Mouse (Mus musculus): ENCODE results near the gene Fcer1g. TPM values are rescaled to one million over a fixed set of nuclear protein-coding genes. Genes with fewer than 3 reads are reported as not detected.

Gene Fcer1g
- polyA plus RNA-seq (2012; fragmentation: generic; extraction: Trizol), result under 1 TPM in 1 of 2 experiments, not detected in 1; 0.07 TPM

DNA sequence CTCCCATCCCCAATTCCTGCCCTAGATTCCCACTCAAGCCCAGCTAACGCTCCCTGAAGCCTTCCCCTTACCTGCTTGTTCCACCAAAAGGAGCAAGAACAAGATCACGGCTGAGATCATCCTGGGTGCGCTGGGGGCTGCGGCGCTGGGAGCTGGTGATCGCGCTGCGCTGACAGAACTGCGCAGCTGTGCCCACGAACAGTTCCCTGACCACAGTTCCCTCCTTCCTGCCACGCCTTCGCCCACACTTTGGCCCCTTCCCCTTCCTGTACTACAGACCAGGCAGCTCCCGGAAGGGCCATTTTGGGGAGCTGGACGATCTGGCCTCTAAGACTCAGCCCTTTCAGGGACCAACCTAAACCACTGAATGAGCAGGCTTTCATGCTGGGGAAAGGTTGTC lies at the start of gene Fcer1g:
TSS of gene Fcer1g (minus strand) at position 240 of the 400 bp plus-strand sequence.

DNA sequence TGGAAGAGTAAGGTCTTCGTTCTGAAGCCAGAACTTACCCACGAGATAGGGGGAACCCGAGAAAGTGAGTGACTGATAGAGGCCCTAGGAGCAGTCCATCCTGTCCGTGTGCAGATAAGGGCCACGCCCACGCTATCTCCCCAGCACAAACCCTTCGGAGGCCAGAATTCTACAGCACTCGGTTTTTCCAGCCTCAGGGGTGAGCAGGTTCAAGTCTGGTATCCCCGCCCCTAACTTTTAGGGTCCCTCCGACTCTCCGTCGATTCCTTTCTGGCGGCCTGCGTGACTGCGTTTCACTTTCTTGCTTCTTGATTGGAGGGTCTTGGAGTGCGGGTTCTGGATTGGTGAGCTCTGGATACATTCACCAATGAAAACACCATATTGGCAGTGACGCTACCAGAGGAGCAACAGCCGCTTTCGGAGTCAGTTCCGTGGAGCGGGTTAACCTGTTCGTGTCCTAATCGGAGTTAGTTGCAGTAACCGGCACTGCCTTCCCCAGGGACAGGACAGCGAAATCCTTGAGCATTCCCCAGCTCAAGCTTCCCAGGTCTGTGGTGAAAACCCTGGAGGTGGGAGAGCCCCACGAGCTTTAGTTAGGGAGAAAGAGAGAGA lies 46.9 kb upstream of the Fcer1g start, which contains the start of gene Ppox:
TSS of gene Ppox (minus strand) at position 271 of the 612 bp plus-strand sequence.

DNA sequence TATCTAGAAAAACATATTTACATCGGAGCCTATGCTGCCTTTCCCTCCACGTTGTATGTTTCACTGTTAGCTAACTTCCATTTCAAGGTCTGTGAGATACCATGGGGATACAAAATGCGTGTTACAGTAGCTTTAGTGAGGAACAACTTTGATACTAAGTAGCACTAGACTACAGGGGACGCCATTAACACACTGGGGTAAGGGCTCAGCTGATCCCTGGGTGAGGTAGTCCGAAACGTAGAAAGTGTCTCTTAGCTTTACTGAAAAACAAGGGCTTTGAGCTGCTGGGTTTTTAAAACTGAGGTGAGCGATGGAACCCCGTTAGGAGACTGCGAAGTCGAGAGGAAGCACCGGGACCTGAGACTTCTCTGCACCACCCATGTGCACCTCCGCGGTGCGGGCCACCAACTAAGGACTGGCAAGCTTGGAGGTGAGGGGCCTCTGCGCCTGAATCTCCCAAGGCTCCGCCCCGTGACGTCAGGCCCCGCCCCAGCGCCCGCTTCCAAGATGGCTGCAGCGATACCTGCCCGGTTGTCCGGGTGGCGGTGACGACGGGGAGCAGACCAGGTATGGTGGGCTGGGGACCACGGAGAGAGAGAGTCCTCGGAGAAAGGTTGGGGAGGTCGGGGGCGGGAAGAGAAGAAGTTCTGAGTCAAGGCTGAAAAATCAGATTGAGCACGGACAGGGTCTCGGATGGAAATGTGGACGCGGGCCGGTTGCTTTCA lies 35.8 kb upstream of the Fcer1g start, which contains the start of gene B4galt3:
TSS of gene B4galt3 (plus strand) at position 481 of the 725 bp plus-strand sequence.

DNA sequence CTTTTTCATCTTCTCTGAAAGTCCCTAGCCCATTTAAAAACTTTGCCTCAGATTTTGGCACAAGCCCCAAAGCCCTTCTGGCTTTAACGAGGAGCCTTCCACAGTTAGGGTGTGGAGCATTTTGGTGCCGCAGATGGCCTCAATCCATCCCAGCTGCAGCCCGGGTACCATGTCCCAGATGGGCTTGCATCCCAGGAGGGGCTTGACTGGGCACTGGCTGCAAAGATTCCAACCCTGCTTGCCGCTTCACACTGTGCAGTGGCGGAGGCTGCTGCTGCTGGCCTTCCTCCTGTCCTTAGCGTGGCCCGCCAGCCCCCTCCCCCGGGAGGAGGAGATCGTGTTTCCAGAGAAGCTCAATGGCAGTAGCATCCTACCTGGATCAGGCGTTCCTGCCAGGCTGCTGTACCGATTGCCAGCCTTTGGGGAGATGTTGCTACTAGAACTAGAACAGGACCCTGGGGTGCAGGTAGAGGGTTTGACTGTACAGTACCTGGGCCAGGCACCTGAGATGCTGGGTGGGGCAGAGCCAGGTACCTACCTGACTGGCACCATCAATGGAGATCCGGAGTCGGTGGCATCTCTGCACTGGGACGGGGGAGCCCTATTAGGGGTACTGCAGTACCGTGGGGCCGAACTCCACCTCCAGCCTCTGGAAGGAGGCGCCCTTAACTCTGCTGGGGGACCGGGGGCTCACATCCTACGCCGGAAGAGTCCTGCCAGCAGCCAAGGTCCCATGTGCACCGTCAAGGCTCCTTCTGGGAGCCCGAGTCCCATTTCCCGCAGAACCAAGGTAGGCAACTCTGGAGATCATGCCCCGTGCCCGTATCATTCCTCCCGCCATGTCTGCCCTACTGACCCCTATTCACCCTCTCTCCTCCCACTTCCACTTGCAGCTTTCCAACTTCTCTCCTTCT lies 16.8 kb upstream of the Fcer1g start, which contains the start of gene Ndufs2:
TSS of gene Ndufs2 (minus strand) at position 709 of the 914 bp plus-strand sequence.

DNA sequence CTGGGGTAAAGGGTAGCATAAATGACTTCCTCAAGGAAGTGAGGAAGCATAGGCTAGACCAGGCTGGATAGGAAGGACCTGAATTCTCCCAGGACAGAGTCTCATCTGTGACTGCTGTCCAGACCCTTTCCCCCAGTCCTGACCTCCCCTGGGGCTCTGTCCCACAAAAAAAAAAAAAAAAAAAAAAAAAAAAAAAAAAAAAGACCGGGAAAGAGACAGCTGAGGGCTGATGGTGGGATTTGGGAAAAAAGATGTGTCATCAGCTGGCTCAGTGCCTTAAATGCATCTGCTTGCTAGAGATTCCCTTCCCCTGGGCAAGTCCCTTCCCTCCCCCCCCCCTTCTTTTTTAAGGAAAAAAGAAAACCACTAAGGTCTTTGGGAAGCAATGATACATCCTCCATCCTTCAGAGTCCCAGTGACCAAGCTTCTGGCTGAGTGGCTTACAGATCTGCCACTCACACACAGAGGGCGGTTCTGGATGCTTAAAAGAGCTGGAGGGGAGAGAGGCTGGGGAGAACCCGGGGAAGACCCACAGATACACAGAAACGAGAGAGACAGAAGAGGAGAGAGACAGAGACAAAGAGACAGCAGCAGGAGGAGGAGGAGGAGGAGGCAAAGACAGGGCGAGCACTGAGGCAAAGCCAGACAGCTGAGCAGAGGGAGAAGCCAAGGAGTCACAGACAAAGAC lies 15.9 kb upstream of the Fcer1g start, which contains the start of gene Adamts4:
TSS of gene Adamts4 (plus strand) at position 509 of the 688 bp plus-strand sequence.

DNA sequence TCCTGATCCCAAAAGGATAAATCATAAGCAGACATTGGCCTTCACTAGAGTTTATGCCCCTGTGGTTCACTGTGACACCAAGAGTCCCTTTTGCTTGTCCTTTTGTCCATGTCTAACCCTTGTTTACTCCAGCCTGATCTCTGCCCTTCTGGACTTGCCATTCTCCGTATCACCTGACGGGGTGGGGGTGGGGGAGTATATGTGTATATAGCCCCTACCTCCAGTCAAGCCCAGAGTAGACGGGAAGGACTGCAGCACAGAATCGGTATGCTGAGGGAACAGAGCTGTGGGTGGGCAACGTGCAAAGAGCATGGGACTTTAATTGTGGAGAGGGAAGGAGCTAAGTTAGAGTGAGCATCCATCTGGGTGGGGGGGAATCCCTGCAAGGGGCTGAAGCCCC lies 9.3 kb downstream of the Fcer1g start, which contains the start of gene Apoa2:
TSS of gene Apoa2 (plus strand) at position 198 of the 400 bp plus-strand sequence.

DNA sequence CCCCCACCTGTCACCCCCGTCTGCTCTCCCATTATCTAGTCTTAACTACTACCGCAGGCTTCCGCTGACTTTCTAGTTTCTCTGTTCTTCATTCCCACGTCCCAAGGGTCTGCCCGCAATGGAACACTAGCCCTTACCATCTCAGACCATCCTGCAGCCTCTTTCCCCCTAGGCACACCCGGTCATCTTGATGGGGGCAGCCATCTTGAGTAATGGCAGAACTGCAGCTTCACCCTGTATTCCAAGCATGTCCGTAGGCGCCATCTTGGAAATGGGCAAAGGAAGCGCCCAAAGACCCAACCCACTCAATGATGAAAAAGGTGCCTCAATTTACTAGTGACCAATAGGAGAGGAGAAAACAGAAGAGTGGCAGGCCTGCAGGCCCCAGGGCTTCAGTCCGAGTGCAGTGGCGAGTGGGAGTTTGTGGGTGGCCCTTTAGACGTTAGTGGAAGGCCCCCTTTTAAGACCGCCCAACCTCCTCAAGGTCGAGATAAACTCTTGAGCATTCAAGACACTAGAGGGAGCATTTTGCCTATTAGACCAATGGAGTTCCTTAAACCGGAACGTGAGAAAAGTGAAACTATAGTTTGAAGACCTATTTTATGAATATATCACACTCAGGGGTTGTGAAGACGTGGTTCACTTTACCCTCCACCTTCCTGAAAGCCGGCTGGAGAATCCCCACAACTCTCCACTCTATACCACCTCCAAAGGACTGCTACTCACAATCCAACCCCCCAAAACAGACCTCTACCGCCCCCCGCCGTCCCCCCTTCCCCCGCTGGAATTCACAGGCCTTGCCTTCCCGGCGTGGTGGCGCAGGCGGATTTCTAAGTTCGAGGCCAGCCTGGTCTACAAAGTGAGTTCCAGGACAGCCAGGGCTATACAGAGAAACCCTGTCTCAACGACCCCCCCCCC lies 11.7 kb downstream of the Fcer1g start, which contains the start of gene Tomm40l:
TSS of gene Tomm40l (minus strand) at position 277 of the 918 bp plus-strand sequence.

DNA sequence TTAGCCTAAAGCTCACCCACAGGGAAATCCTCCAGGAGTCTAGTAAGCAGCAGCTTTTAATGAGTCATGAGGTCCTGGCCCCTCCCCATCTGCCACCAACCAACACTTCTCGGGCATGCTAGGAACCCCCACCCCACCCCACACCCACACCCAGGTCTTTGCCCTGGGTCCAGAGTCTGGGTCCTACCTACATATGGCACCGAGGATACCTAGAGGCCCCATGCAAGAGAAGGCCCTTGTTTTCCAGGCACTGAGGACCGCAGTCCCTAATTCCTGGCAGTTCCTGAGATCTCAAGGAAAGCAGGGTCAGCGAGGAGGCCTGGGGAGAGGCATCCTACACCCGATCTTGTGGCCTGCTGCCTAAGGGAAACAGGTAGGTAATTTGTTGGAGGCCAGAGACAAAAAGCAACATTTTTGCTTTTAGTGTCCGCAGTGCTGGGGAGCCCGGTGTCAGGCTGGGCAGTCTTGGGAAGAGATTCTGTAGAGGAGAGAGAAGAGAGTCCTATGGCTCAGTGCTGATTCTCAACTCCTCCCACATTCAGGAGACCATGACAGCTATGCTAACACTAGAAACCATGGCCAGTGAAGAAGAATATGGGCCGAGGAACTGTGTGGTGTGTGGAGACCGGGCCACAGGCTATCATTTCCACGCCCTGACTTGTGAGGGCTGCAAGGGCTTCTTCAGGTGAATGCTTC lies 20.2 kb downstream of the Fcer1g start, which contains the start of gene Nr1i3:
TSS of gene Nr1i3 (plus strand) at position 170 of the 696 bp plus-strand sequence.

DNA sequence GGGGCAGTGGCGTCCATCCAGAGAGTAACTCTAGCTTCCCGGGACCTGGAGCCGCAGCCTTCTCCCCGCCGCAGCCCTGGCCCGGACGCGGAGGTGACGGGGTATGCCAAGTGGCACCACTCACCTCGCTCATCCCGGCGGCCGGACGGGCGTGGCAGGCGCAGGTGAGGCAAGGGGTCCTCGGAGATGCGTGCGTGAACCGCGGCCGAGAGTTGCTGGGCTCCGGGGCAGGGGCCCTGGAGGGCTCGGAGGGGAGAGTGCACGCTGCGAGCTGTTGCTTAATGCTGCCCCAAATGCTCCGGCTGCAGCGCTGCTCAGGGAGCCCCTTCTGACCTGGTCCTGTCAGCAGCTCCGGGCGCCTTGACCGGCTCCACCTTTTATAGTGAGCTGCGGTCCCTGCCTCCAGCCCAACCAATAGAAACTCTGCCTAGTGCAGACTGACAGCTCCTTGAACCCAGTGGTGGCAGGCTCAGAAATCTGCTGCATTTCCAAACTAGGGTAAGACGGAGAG lies 38.2 kb downstream of the Fcer1g start, which contains the start of gene Pcp4l1:
TSS of gene Pcp4l1 (minus strand) at position 382 of the 511 bp plus-strand sequence.

Other genes with a start within 250 kb of the Fcer1g start
- 1 to 10 TPM in 1 of 2 experiments, under 1 TPM in 1; 0.23 to 2.7 TPM for gene Fcgr4, start 215.4 kb downstream of the Fcer1g start, polyA plus RNA-seq (2012; fragmentation: generic; extraction: Trizol)
- not detected for gene Fcgr3, start 169.4 kb downstream of the Fcer1g start, polyA plus RNA-seq (2012; fragmentation: generic; extraction: Trizol)
- 1 to 10 TPM in 1 of 2 experiments, under 1 TPM in 1; 0.47 to 2.7 TPM for gene Cfap126, start 120.4 kb downstream of the Fcer1g start, polyA plus RNA-seq (2012; fragmentation: generic; extraction: Trizol)
- 100 to 1,000 TPM in 1 of 2 experiments, 10 to 100 TPM in 1; 72.7 to 128 TPM for gene Sdhc, start 83.8 kb downstream of the Fcer1g start, polyA plus RNA-seq (2012; fragmentation: generic; extraction: Trizol)
- under 1 TPM; 0.07 to 0.42 TPM for gene Mpz, start 83.7 kb downstream of the Fcer1g start, polyA plus RNA-seq (2012; fragmentation: generic; extraction: Trizol)
- under 1 TPM in 1 of 2 experiments, not detected in 1; 0.11 TPM for gene Pcp4l1, start 38.1 kb downstream of the Fcer1g start, polyA plus RNA-seq (2012; fragmentation: generic; extraction: Trizol)
- gene Nr1i3, start 20.4 kb downstream of the Fcer1g start, polyA plus RNA-seq (2012; fragmentation: generic; extraction: Trizol), result under 1 TPM; 0.01 to 0.02 TPM
- 10 to 100 TPM; 30.8 to 39.3 TPM for gene Tomm40l, start 11.9 kb downstream of the Fcer1g start, polyA plus RNA-seq (2012; fragmentation: generic; extraction: Trizol)
- gene Apoa2, start 9.3 kb downstream of the Fcer1g start, polyA plus RNA-seq (2012; fragmentation: generic; extraction: Trizol), result under 1 TPM in 1 of 2 experiments, not detected in 1; 0.33 TPM
- 1 to 10 TPM in 1 of 2 experiments, under 1 TPM in 1; 0.25 to 8.9 TPM for gene Adamts4, start 16.1 kb upstream of the Fcer1g start, polyA plus RNA-seq (2012; fragmentation: generic; extraction: Trizol)
- 100 to 1,000 TPM; 163 to 201 TPM for gene Ndufs2, start 17.0 kb upstream of the Fcer1g start, polyA plus RNA-seq (2012; fragmentation: generic; extraction: Trizol)
- 10 to 100 TPM in 1 of 2 experiments, 1 to 10 TPM in 1; 9.2 to 33.6 TPM for gene B4galt3, start 36.0 kb upstream of the Fcer1g start, polyA plus RNA-seq (2012; fragmentation: generic; extraction: Trizol)
- 10 to 100 TPM in 1 of 2 experiments, 1 to 10 TPM in 1; 7.7 to 19.8 TPM for gene Ppox, start 46.8 kb upstream of the Fcer1g start, polyA plus RNA-seq (2012; fragmentation: generic; extraction: Trizol)
- 10 to 100 TPM; 15.3 to 46.2 TPM for gene Usp21, start 53.6 kb upstream of the Fcer1g start, polyA plus RNA-seq (2012; fragmentation: generic; extraction: Trizol)
- 100 to 1,000 TPM in 1 of 2 experiments, 10 to 100 TPM in 1; 96.6 to 138 TPM for gene Ufc1, start 60.7 kb upstream of the Fcer1g start, polyA plus RNA-seq (2012; fragmentation: generic; extraction: Trizol)
- 10 to 100 TPM; 14.8 to 45.0 TPM for gene Dedd, start 94.8 kb upstream of the Fcer1g start, polyA plus RNA-seq (2012; fragmentation: generic; extraction: Trizol)
- 10 to 100 TPM in 1 of 2 experiments, 1 to 10 TPM in 1; 7.6 to 30.5 TPM for gene Nit1, start 111.3 kb upstream of the Fcer1g start, polyA plus RNA-seq (2012; fragmentation: generic; extraction: Trizol)
- gene Pfdn2, start 111.3 kb upstream of the Fcer1g start, polyA plus RNA-seq (2012; fragmentation: generic; extraction: Trizol), result 10 to 100 TPM; 29.8 to 51.1 TPM
- gene Klhdc9, start 126.4 kb upstream of the Fcer1g start, polyA plus RNA-seq (2012; fragmentation: generic; extraction: Trizol), result under 1 TPM in 1 of 2 experiments, not detected in 1; 0.05 TPM
- under 1 TPM; 0.02 to 0.04 TPM for gene Nectin4, start 135.7 kb upstream of the Fcer1g start, polyA plus RNA-seq (2012; fragmentation: generic; extraction: Trizol)
- gene Arhgap30, start 154.6 kb upstream of the Fcer1g start, polyA plus RNA-seq (2012; fragmentation: generic; extraction: Trizol), result under 1 TPM; 0.02 to 0.06 TPM
- gene Usf1, start 176.9 kb upstream of the Fcer1g start, polyA plus RNA-seq (2012; fragmentation: generic; extraction: Trizol), result 10 to 100 TPM; 23.4 to 86.2 TPM
- gene Tstd1, start 184.5 kb upstream of the Fcer1g start, polyA plus RNA-seq (2012; fragmentation: generic; extraction: Trizol), result 1 to 10 TPM in 1 of 2 experiments, under 1 TPM in 1; 0.16 to 2.5 TPM
- under 1 TPM in 1 of 2 experiments, not detected in 1; 0.13 TPM for gene F11r, start 203.2 kb upstream of the Fcer1g start, polyA plus RNA-seq (2012; fragmentation: generic; extraction: Trizol)